Mouse (Mus musculus): ENCODE data around the gene C2cd4c. TPM values are rescaled to one million over a fixed set of nuclear protein-coding genes. Genes with fewer than 3 reads are reported as not detected.

Gene C2cd4c
- polyA plus RNA-seq, 1 experiment from 2014 or later: not detected

DNA sequence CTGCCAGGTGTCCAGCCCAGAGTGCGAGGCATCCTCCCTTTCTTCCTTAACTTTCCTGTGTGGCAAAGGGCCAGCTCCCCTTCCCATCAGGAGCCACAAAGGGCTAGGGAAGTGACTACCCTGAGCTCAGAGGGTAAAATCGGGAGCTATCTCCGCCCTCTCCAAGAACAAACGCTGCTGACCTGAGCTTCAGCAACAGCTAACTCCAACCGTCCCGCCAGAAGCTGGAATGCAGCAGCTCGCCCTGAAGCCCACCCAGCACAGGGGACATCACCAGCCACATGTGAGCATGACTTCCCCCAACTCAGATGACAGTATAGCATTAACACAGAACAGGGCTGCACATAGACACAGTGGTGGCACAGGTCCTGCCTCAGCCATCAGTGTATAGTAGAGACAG is 29.8 kb downstream of the C2cd4c start:
- peak; percentile 23 for DNase-seq (ENCODE audit: low spot score)
- H3K4me3 ChIP-seq: no peak overlapping the region
- H3K9me3 ChIP-seq (replicated peaks): no peaks in the 10 kb centered on the region
- WGBS: 73% methylated on average over 7 of the region's 7 CpGs
- H3K36me3 ChIP-seq: no peaks in the 10 kb centered on the region
- no peaks in the 10 kb centered on the region for H3K4me1 ChIP-seq
- no peak overlapping the region for H3K27ac ChIP-seq
- H3K27me3 ChIP-seq (ENCODE audit: low read depth, poor library complexity, severe bottlenecking): peaks cover 6% of the 10 kb centered on the region; the same call in 1 of the 2 replicates

DNA sequence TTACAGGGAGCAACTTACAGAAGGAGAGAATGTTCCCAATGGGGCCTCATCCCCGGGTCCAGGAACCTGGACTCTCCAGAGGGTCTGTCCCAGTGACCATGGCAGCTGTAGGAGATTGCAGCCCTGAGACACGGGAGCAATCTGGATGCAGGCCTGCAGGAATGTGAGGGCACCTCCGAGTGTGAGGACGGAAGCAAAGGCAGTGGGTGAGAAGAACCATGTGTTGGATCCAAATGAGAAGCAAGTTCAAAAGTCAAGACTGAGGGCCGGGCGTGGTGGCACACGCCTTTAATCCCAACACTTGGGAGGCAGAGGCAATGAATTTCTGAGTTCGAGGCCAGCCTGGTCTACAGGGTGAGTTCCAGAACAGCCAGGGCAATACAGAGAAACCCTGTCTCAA is 32.3 kb downstream of the C2cd4c start:
- 89% methylated on average over 8 of the region's 8 CpGs for WGBS

DNA sequence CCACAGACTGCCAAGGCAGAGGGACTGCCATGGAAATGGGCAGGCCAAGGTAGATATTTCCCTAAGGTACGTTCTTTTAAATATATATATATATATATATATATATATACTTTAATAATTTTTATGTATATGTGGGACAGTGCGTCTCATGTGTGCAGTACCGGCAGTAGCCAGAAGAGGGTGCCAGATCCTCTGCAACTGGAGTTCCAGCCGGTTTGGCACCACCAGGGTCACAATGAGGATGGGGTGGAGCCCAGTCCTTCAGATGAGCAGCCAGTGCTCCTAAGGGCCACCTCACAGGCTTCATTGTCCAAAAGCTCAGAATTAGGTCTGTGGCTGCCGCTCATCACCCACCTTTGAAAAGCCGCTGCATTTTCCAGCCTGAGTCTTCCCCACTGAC is 33.0 kb downstream of the C2cd4c start:
- Histone ChIP-seq H3K27me3 (ENCODE audit: low read depth, poor library complexity, severe bottlenecking) (peaks cover 6% of the 10 kb centered on the region; the same call in 1 of the 2 replicates), H3K4me3 (no peak overlapping the region), H3K9me3 (replicated peaks) (no peaks in the 10 kb centered on the region), H3K4me1 (peaks cover 7% of the 10 kb centered on the region), H3K36me3 (no peaks in the 10 kb centered on the region), H3K27ac (no peak overlapping the region)
- peak; percentile 79 for DNase-seq (ENCODE audit: low spot score)
- WGBS: 37% methylated on average over 6 of the region's 6 CpGs

More for the DNA sequence above, 32.3 kb downstream of the C2cd4c start:
- no peak for DNase-seq (ENCODE audit: low spot score)
- no peaks in the 10 kb centered on the region for H3K36me3 ChIP-seq
- H3K27ac ChIP-seq: no peak overlapping the region
- peaks cover 6% of the 10 kb centered on the region; the same call in 1 of the 2 replicates for H3K27me3 ChIP-seq (ENCODE audit: low read depth, poor library complexity, severe bottlenecking)
- H3K4me3 ChIP-seq: no peak overlapping the region
- peaks cover 7% of the 10 kb centered on the region for H3K4me1 ChIP-seq
- no peaks in the 10 kb centered on the region for H3K9me3 ChIP-seq (replicated peaks)

- DNase-seq (ENCODE audit: low spot score): no peak
- peaks cover 7% of the 10 kb centered on the region for H3K4me1 ChIP-seq
- no peak overlapping the region for H3K27ac ChIP-seq
- H3K27me3 ChIP-seq (ENCODE audit: low read depth, poor library complexity, severe bottlenecking): peaks cover 6% of the 10 kb centered on the region; the same call in 1 of the 2 replicates
- H3K9me3 ChIP-seq (replicated peaks): no peaks in the 10 kb centered on the region
- no peak overlapping the region for H3K4me3 ChIP-seq
- 67% methylated on average over 7 of the region's 7 CpGs for whole genome bisulfite sequencing
- no peaks in the 10 kb centered on the region for H3K36me3 ChIP-seq
Measured at GRCm38 (mm10) chr10:79580356-79580755, 33.5 kb downstream of the C2cd4c start.

GRCm38 (mm10) chr10:79579781-79580180 is 34.0 kb downstream of the C2cd4c start:
- Histone ChIP-seq H3K36me3 (no peaks in the 10 kb centered on the region), H3K27ac (no peak overlapping the region), H3K9me3 (replicated peaks) (no peaks in the 10 kb centered on the region), H3K4me3 (no peak overlapping the region), H3K27me3 (ENCODE audit: low read depth, poor library complexity, severe bottlenecking) (peaks cover 6% of the 10 kb centered on the region; the same call in 1 of the 2 replicates), H3K4me1 (peaks cover 7% of the 10 kb centered on the region)
- 84% methylated on average over 12 of the region's 12 CpGs for WGBS
- DNase-seq (ENCODE audit: low spot score): no peak

DNA sequence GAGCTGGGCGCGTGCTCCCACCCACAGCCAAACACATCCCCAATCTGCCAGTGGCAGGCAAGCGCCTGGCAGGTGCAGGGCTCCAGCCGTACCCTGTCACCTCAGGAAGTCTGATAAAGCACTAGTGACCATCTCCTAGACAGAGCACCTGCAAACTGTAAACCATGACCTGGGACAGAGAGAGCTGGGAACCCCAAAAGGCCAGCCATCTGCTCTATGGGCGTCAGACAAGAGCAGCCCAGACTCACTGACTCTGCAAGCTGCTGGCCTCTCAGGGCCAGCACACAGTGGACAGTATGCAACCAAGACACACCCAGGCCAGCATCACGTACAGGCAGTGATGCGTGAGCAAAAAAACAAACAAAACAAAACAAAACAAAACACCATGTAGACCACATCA is 34.9 kb downstream of the C2cd4c start:
- DNase-seq (ENCODE audit: low spot score): no peak
- Histone ChIP-seq H3K4me3 (no peak overlapping the region), H3K36me3 (no peaks in the 10 kb centered on the region), H3K4me1 (peaks cover 7% of the 10 kb centered on the region), H3K27ac (no peak overlapping the region), H3K9me3 (replicated peaks) (no peaks in the 10 kb centered on the region), H3K27me3 (ENCODE audit: low read depth, poor library complexity, severe bottlenecking) (peaks cover 6% of the 10 kb centered on the region; the same call in 1 of the 2 replicates)
- WGBS: 79% methylated on average over 7 of the region's 7 CpGs

- no peaks in the 10 kb centered on the region for H3K9me3 ChIP-seq (replicated peaks)
Measured at GRCm38 (mm10) chr10:79578276-79578675, 35.5 kb downstream of the C2cd4c start.

GRCm38 (mm10) chr10:79577376-79577775 is 36.4 kb downstream of the C2cd4c start:
- peaks cover 6% of the 10 kb centered on the region; the same call in 1 of the 2 replicates for H3K27me3 ChIP-seq (ENCODE audit: low read depth, poor library complexity, severe bottlenecking)
- 78% methylated on average over 4 of the region's 4 CpGs for WGBS
- no peak for DNase-seq (ENCODE audit: low spot score)
- peaks cover 7% of the 10 kb centered on the region for H3K4me1 ChIP-seq
- H3K36me3 ChIP-seq: no peaks in the 10 kb centered on the region
- H3K9me3 ChIP-seq (replicated peaks): no peaks in the 10 kb centered on the region
- H3K27ac ChIP-seq: no peak overlapping the region
- no peak overlapping the region for H3K4me3 ChIP-seq

More at GRCm38 (mm10) chr10:79578276-79578675, 35.5 kb downstream of the C2cd4c start:
- Histone ChIP-seq H3K4me1 (peaks cover 7% of the 10 kb centered on the region), H3K4me3 (no peak overlapping the region), H3K27me3 (ENCODE audit: low read depth, poor library complexity, severe bottlenecking) (peaks cover 6% of the 10 kb centered on the region; the same call in 1 of the 2 replicates), H3K36me3 (no peaks in the 10 kb centered on the region), H3K27ac (no peak overlapping the region)
- no peak for DNase-seq (ENCODE audit: low spot score)
- 60% methylated on average over 9 of the region's 9 CpGs for WGBS

DNA sequence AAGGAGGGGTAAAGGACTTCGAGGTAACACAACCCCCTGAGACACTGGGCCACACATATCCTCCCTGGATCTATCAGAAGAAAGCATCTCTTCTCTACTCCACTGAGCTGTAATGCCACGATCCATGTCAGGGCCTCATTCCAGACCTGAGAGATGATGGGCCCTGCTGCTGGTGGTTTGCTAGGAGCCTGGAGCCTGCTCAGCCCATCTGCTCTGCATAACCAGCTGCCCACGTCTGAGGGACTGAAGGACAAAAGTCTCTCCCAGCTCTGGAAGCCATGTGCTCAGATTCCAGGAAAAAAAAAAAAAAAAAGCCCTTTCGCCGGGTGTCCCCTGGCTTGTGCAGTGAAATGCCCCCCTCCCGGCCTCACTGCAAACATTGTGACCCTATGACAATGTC is 38.1 kb downstream of the C2cd4c start:
- no peaks in the 10 kb centered on the region for H3K36me3 ChIP-seq
- WGBS: 79% methylated on average over 6 of the region's 6 CpGs

GRCm38 (mm10) chr10:79574796-79575195 is 39.0 kb downstream of the C2cd4c start:
- no peak for DNase-seq (ENCODE audit: low spot score)
- peaks cover 7% of the 10 kb centered on the region for H3K4me1 ChIP-seq
- H3K36me3 ChIP-seq: no peaks in the 10 kb centered on the region
- H3K9me3 ChIP-seq (replicated peaks): no peaks in the 10 kb centered on the region
- WGBS: 90% methylated on average over 6 of the region's 6 CpGs
- no peak overlapping the region for H3K27ac ChIP-seq
- no peak overlapping the region for H3K4me3 ChIP-seq
- H3K27me3 ChIP-seq (ENCODE audit: low read depth, poor library complexity, severe bottlenecking): peaks cover 3% of the 10 kb centered on the region; the same call in 1 of the 2 replicates

More for the DNA sequence above, 38.1 kb downstream of the C2cd4c start:
- H3K4me1 ChIP-seq: peaks cover 7% of the 10 kb centered on the region
- no peaks in the 10 kb centered on the region for H3K9me3 ChIP-seq (replicated peaks)
- no peak overlapping the region for H3K4me3 ChIP-seq
- no peak for DNase-seq (ENCODE audit: low spot score)
- H3K27me3 ChIP-seq (ENCODE audit: low read depth, poor library complexity, severe bottlenecking): peaks cover 6% of the 10 kb centered on the region; the same call in 1 of the 2 replicates
- H3K27ac ChIP-seq: no peak overlapping the region

DNA sequence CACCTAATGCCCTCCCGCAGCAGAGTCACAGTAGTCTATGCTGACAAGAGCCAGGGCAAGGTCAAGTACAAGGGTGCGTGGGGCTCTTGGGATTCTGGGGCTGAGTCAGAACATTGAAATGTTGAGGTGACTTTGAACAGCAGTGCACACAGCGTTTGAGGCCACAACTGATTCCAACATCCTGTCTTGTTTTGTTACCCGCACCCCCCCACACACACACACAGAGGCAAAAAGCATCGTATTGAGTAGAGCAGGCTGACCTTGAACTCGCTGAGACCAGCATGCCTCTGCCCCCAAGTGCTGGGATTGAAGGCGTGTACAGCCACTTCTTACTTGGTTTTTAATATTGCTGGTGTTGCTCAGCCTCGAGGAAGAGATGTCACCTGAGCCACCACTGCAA is 39.5 kb downstream of the C2cd4c start:
- Histone ChIP-seq H3K27ac (no peak overlapping the region), H3K9me3 (replicated peaks) (no peaks in the 10 kb centered on the region), H3K4me1 (peaks cover 7% of the 10 kb centered on the region), H3K4me3 (no peak overlapping the region), H3K36me3 (no peaks in the 10 kb centered on the region), H3K27me3 (ENCODE audit: low read depth, poor library complexity, severe bottlenecking) (no peaks in the 10 kb centered on the region)
- WGBS: 88% methylated on average over 8 of the region's 8 CpGs
- DNase-seq (ENCODE audit: low spot score): no peak

- DNase-seq (ENCODE audit: low spot score): peak; percentile 24
- whole genome bisulfite sequencing: 85% methylated on average over 6 of the region's 6 CpGs
- Histone ChIP-seq H3K27me3 (ENCODE audit: low read depth, poor library complexity, severe bottlenecking) (no peaks in the 10 kb centered on the region), H3K36me3 (no peaks in the 10 kb centered on the region), H3K4me3 (no peak overlapping the region), H3K27ac (no peak overlapping the region), H3K9me3 (replicated peaks) (no peaks in the 10 kb centered on the region), H3K4me1 (peaks cover 7% of the 10 kb centered on the region)
Measured at GRCm38 (mm10) chr10:79573611-79574010, 40.2 kb downstream of the C2cd4c start.

- no peak overlapping the region for H3K4me3 ChIP-seq
- no peaks in the 10 kb centered on the region for H3K4me1 ChIP-seq
- H3K9me3 ChIP-seq (replicated peaks): no peaks in the 10 kb centered on the region
- no peaks in the 10 kb centered on the region for H3K36me3 ChIP-seq
- WGBS: 94% methylated on average over 2 of the region's 2 CpGs
- no peaks in the 10 kb centered on the region for H3K27me3 ChIP-seq (ENCODE audit: low read depth, poor library complexity, severe bottlenecking)
- DNase-seq (ENCODE audit: low spot score): peak; percentile 7
- no peak overlapping the region for H3K27ac ChIP-seq
Measured at GRCm38 (mm10) chr10:79571314-79571713, 42.5 kb downstream of the C2cd4c start.

DNA sequence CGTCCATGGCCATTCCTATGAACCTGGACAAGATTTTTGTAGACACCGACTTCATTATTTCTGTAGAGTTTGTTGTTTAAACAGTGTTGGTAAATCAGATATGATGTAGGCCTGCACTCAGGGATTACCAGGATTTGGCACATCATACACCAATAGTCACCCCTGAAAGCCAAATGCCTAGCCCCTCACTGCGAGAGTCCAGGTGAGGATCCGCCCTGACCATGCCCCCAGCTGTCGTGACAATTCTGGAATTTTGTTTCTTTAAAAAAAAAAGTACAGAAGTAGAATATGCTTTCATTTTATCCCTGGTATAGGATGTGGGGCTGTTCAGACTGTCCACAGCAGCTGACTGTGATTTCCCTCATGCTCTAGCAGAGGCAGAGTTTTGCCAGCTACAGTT is 43.9 kb downstream of the C2cd4c start:
- no peaks in the 10 kb centered on the region for H3K36me3 ChIP-seq
- no peak overlapping the region for H3K4me3 ChIP-seq
- no peak overlapping the region for H3K27ac ChIP-seq
- DNase-seq (ENCODE audit: low spot score): peak; percentile 4
- 93% methylated on average over 5 of the region's 5 CpGs for WGBS
- no peaks in the 10 kb centered on the region for H3K4me1 ChIP-seq
- H3K9me3 ChIP-seq (replicated peaks): no peaks in the 10 kb centered on the region
- no peaks in the 10 kb centered on the region for H3K27me3 ChIP-seq (ENCODE audit: low read depth, poor library complexity, severe bottlenecking)
